Mouse (Mus musculus): ENCODE measurements at regions not wholly inside any gene's neighbourhood (a gene's known extent, or its start where the extent isn't known, plus 50 kb on each side); places are given as distances from the start of the nearest gene placed in this dataset.

- Histone ChIP-seq H3K4me3 (ENCODE audit: control insufficient read depth in 1 of 2, insufficient read depth in 1 of 2, low read depth in 2 of 2, low read length in 2 of 2) (no peak overlapping the region), H3K9me3 (replicated peaks; ENCODE audit: insufficient read depth, low read length) (no peaks in the 10 kb centered on the region), H3K79me2 (ENCODE audit: control insufficient read depth, insufficient read depth, low read length, poor library complexity) (no peaks in the 10 kb centered on the region), H3K27me3 (ENCODE audit: control insufficient read depth in 1 of 2, insufficient read depth in 2 of 2, low read length in 2 of 2) (no peaks in the 10 kb centered on the region), H3K4me1 (ENCODE audit: control insufficient read depth in 1 of 2, insufficient read depth in 2 of 2, low read length in 2 of 2) (no peaks in the 10 kb centered on the region), H3K27ac (ENCODE audit: control insufficient read depth, low read depth, low read length) (no peak overlapping the region), H3K36me3 (ENCODE audit: control insufficient read depth in 1 of 2, insufficient read depth in 2 of 2, low read length in 2 of 2) (no peaks in the 10 kb centered on the region), H3K9ac (ENCODE audit: control insufficient read depth, low read depth, low read length, poor library complexity, severe bottlenecking) (no peak overlapping the region)
- no peak for DNase-seq (ENCODE audit: low read depth, low spot score)
- no peak for TF ChIP-seq ZMIZ1 (IDR thresholded peaks at IDR 0.05; ENCODE audit: low read depth, low read length)
- TF ChIP-seq MXI1 (IDR thresholded peaks at IDR 0.05; ENCODE audit: low read depth, low read length) = no peak
- no peak for TF ChIP-seq POLR2AphosphoS2 (IDR thresholded peaks at IDR 0.05; ENCODE audit: low read length)
- TF ChIP-seq GATA1 (IDR thresholded peaks at IDR 0.05; ENCODE audit: low read depth, low read length) = no peak
- no peak for TF ChIP-seq ETS1 (IDR thresholded peaks at IDR 0.05; ENCODE audit: low read depth, low read length)
- TF ChIP-seq MAZ (IDR thresholded peaks at IDR 0.05; ENCODE audit: low read depth, low read length) = no peak
- no peak for TF ChIP-seq POLR2AphosphoS5 (IDR thresholded peaks at IDR 0.05; ENCODE audit: borderline replicate concordance, low read depth, low read length)
- no peak for TF ChIP-seq TBP (IDR thresholded peaks at IDR 0.05; ENCODE audit: low read depth, low read length)
- TF ChIP-seq UBTF (IDR thresholded peaks at IDR 0.05; ENCODE audit: borderline replicate concordance, insufficient read depth, low read depth, low read length) = no peak
- no peak for TF ChIP-seq EP300 (IDR thresholded peaks at IDR 0.05; ENCODE audit: low read depth in 1 of 2, low read length in 2 of 2)
- no peak for TF ChIP-seq MYB (IDR thresholded peaks at IDR 0.05; ENCODE audit: low read depth, low read length)
- no peak for TF ChIP-seq CHD2 (IDR thresholded peaks at IDR 0.05; ENCODE audit: low read length)
- no peak for TF ChIP-seq MAFK (IDR thresholded peaks at IDR 0.05; ENCODE audit: borderline replicate concordance, low read depth, low read length)
- TF ChIP-seq E2F4 (IDR thresholded peaks at IDR 0.05; ENCODE audit: borderline replicate concordance, low read depth, low read length) = no peak
These were observed 160.4 kb downstream of the Dusp6 start for GRCm38 (mm10) chr10:99423406-99423805.

GRCm38 (mm10) chr10:99425265-99425664 is 162.2 kb downstream of the Dusp6 start:
- no peak for DNase-seq (ENCODE audit: low read depth, low spot score)
- TF ChIP-seq JUND (IDR thresholded peaks at IDR 0.05; ENCODE audit: low read depth, low read length) (no peak), MAZ (IDR thresholded peaks at IDR 0.05; ENCODE audit: low read depth, low read length) (no peak), MXI1 (IDR thresholded peaks at IDR 0.05; ENCODE audit: low read depth, low read length) (no peak), CHD1 (IDR thresholded peaks at IDR 0.05; ENCODE audit: low read depth, low read length) (no peak), ZMIZ1 (IDR thresholded peaks at IDR 0.05; ENCODE audit: low read depth, low read length) (no peak), EP300 (IDR thresholded peaks at IDR 0.05; ENCODE audit: low read depth in 1 of 2, low read length in 2 of 2) (no peak), TCF12 (IDR thresholded peaks at IDR 0.05; ENCODE audit: low read depth, low read length) (no peak), MAX (IDR thresholded peaks at IDR 0.05; ENCODE audit: low read length) (no peak), KAT2A (conservative IDR thresholded peaks at IDR 0.05; ENCODE audit: low read depth, low read length) (no peak), USF2 (IDR thresholded peaks at IDR 0.05; ENCODE audit: borderline replicate concordance in 1 of 2, insufficient read depth in 1 of 2, low read depth in 1 of 2, low read length in 2 of 2) (no peak), POLR2AphosphoS2 (IDR thresholded peaks at IDR 0.05; ENCODE audit: low read length) (no peak), NRF1 (IDR thresholded peaks at IDR 0.05; ENCODE audit: insufficient read depth, low read depth, low read length, poor library complexity, severe bottlenecking) (no peak), SMC3 (IDR thresholded peaks at IDR 0.05; ENCODE audit: low read depth, low read length) (no peak), ETS1 (IDR thresholded peaks at IDR 0.05; ENCODE audit: low read depth, low read length) (no peak), UBTF (IDR thresholded peaks at IDR 0.05; ENCODE audit: borderline replicate concordance, insufficient read depth, low read depth, low read length) (no peak), POLR2AphosphoS5 (IDR thresholded peaks at IDR 0.05; ENCODE audit: borderline replicate concordance, low read depth, low read length) (no peak), CHD2 (IDR thresholded peaks at IDR 0.05; ENCODE audit: low read length) (no peak), ZC3H11A (IDR thresholded peaks at IDR 0.05; ENCODE audit: low read depth, low read length) (no peak)
- no peak overlapping the region for H3K4me3 ChIP-seq (ENCODE audit: control insufficient read depth in 1 of 2, insufficient read depth in 1 of 2, low read depth in 2 of 2, low read length in 2 of 2)
- H3K9me3 ChIP-seq (replicated peaks; ENCODE audit: insufficient read depth, low read length) = no peaks in the 10 kb centered on the region
- no peak overlapping the region for H3K27ac ChIP-seq (ENCODE audit: control insufficient read depth, low read depth, low read length)
- no peaks in the 10 kb centered on the region for H3K79me2 ChIP-seq (ENCODE audit: control insufficient read depth, insufficient read depth, low read length, poor library complexity)
- no peaks in the 10 kb centered on the region for H3K36me3 ChIP-seq (ENCODE audit: control insufficient read depth in 1 of 2, insufficient read depth in 2 of 2, low read length in 2 of 2)
- H3K4me1 ChIP-seq (ENCODE audit: control insufficient read depth in 1 of 2, insufficient read depth in 2 of 2, low read length in 2 of 2) = no peaks in the 10 kb centered on the region
- no peaks in the 10 kb centered on the region for H3K27me3 ChIP-seq (ENCODE audit: control insufficient read depth in 1 of 2, insufficient read depth in 2 of 2, low read length in 2 of 2)
- no peak overlapping the region for H3K9ac ChIP-seq (ENCODE audit: control insufficient read depth, low read depth, low read length, poor library complexity, severe bottlenecking)

Data from MEL (cell line).